Mouse (Mus musculus): ENCODE measurements around the gene Cxadr. TPM values are rescaled to one million over a fixed set of nuclear protein-coding genes. Genes with fewer than 3 reads are reported as not detected.
A peak's percentile ranks its signal among the peaks of the same experiment; 100 is the strongest.

Gene Cxadr
- polyA plus RNA-seq, 1 experiment from 2014 or later: 88.0 TPM

DNA sequence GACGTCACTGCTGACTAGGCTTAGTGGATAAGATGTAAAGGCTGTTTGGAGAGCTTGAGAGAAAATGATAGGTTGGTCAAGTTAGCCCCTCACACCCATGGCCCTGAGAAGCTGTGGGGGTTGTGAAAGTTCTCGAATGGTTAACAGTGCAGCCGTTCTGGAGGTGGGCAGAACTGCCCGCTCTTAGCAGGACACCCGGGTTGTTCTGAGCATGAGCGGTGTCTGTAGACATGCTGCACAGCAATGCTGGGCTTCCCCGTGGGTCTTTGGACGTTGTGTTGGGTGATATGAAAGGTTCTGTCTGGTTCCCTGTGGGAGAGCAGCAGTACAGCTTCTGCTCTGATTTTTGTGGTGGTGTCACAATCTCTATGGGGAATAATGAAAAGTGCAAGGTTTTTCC lies 5.3 kb downstream of the Cxadr start:
- POLR2A ChIA-PET: no interaction called here

GRCm38 (mm10) chr16:78307476-78308192 lies 6.3 kb downstream of the Cxadr start:
- POLR2A ChIA-PET: no interaction called here
- no peak for TF ChIP-seq CTCF (IDR thresholded peaks at IDR 0.05)
- ATAC-seq (no peak), DNase-seq (ENCODE audit: low read depth, low spot score) (no peak)
- CTCF ChIA-PET: no interaction called here
- in situ Hi-C loops (cut with MboI; ENCODE audit: low pct_unique_long_range_greater_than_20kb): no loop called here
- no peaks in the 10 kb centered on the region for H3K27me3 ChIP-seq

More for the DNA sequence above, 5.3 kb downstream of the Cxadr start:
- no peak for TF ChIP-seq CTCF (IDR thresholded peaks at IDR 0.05)
- CTCF ChIA-PET: interaction anchor here (1.8 kb wide), 1 partner anchor 11 kb away, joined by 7 read pairs; no protein-coding TSS in a partner anchor
- no peak for DNase-seq (ENCODE audit: low read depth, low spot score)
- in situ Hi-C loops (cut with MboI; ENCODE audit: low pct_unique_long_range_greater_than_20kb): no loop called here
- no peak for ATAC-seq
- H3K27me3 ChIP-seq: no peaks in the 10 kb centered on the region

GRCm38 (mm10) chr16:78309258-78309657 lies 8.0 kb downstream of the Cxadr start:
- DNase-seq (ENCODE audit: low read depth, low spot score) (no peak), ATAC-seq (no peak)
- ChIA-PET POLR2A (no interaction called here), CTCF (no interaction called here)
- in situ Hi-C loops (cut with MboI; ENCODE audit: low pct_unique_long_range_greater_than_20kb): no loop called here
- no peaks in the 10 kb centered on the region for H3K27me3 ChIP-seq
- TF ChIP-seq CTCF (IDR thresholded peaks at IDR 0.05): no peak

- in situ Hi-C loops (cut with MboI; ENCODE audit: low pct_unique_long_range_greater_than_20kb): no loop called here
- DNase-seq (ENCODE audit: low read depth, low spot score) (no peak), ATAC-seq (no peak)
- no peak for TF ChIP-seq CTCF (IDR thresholded peaks at IDR 0.05)
- POLR2A ChIA-PET: no interaction called here
- CTCF ChIA-PET: no interaction called here
- H3K27me3 ChIP-seq: no peaks in the 10 kb centered on the region
Measured at GRCm38 (mm10) chr16:78313135-78313887, 12.0 kb downstream of the Cxadr start.

- DNase-seq (ENCODE audit: low read depth, low spot score) (no peak), ATAC-seq (no peak)
- POLR2A ChIA-PET: no interaction called here
- H3K27me3 ChIP-seq: no peaks in the 10 kb centered on the region
- no peak for TF ChIP-seq CTCF (IDR thresholded peaks at IDR 0.05)
- in situ Hi-C loops (cut with MboI; ENCODE audit: low pct_unique_long_range_greater_than_20kb): no loop called here
- CTCF ChIA-PET: no interaction called here
Measured at GRCm38 (mm10) chr16:78314026-78314425, 12.7 kb downstream of the Cxadr start.

GRCm38 (mm10) chr16:78316849-78317248 lies 15.6 kb downstream of the Cxadr start:
- TF ChIP-seq CTCF (IDR thresholded peaks at IDR 0.05): peak; percentile 83
- CTCF ChIA-PET: interaction anchor here (1.0 to 3.7 kb wide), 13 partner anchors 11 to 116 kb away, joined by 3 to 49 read pairs (median 4); partner anchors contain the start of gene Cxadr
- no peak for DNase-seq (ENCODE audit: low read depth, low spot score)
- H3K27me3 ChIP-seq: no peaks in the 10 kb centered on the region
- ATAC-seq: peak; percentile 86
- in situ Hi-C loops (cut with MboI; ENCODE audit: low pct_unique_long_range_greater_than_20kb): loop anchor here (5.0 kb wide), 1 partner anchor 120 kb away; no protein-coding TSS in a partner anchor
- POLR2A ChIA-PET: interaction anchor here (1.2 kb wide), 1 partner anchor 15 kb away, joined by 3 read pairs; no protein-coding TSS in a partner anchor

GRCm38 (mm10) chr16:78317960-78318359 lies 16.7 kb downstream of the Cxadr start:
- no peak for DNase-seq (ENCODE audit: low read depth, low spot score)
- ATAC-seq: peak; percentile 83
- no peak for TF ChIP-seq CTCF (IDR thresholded peaks at IDR 0.05)
- H3K27me3 ChIP-seq: no peaks in the 10 kb centered on the region
- in situ Hi-C loops (cut with MboI; ENCODE audit: low pct_unique_long_range_greater_than_20kb): loop anchor here (5.0 kb wide), 1 partner anchor 121 kb away; no protein-coding TSS in a partner anchor
- ChIA-PET CTCF (interaction anchor here (1.0 to 3.7 kb wide), 8 partner anchors 12 to 120 kb away, joined by 3 to 49 read pairs (median 5); partner anchors contain the start of gene Cxadr), POLR2A (interaction anchor here (1.2 kb wide), 1 partner anchor 16 kb away, joined by 3 read pairs; no protein-coding TSS in a partner anchor)

DNA sequence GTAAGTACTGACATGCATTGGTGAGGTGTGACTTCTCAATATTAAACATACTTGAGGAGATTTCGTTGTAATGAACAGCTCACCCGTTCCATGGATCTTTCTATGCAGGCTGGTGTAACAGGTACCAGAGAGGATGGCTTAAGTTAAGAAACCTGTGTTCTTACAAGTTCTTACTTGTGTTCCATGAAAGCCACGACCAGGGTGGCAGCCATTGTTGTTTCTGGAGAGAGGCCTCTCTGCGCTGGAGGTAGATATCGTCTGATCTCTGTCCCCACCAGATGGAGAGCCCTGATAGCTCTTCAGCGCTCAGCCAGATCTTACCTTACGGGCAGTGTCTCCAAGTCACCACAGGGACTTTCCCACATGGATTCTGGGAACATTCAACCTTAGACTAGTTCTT lies 18.4 kb downstream of the Cxadr start:
- in situ Hi-C loops (cut with MboI; ENCODE audit: low pct_unique_long_range_greater_than_20kb): loop anchor here (5.0 kb wide), 1 partner anchor 122 kb away; no protein-coding TSS in a partner anchor
- CTCF ChIA-PET: interaction anchor here (1.0 to 2.1 kb wide), 3 partner anchors 11 to 121 kb away, joined by 4 to 5 read pairs (median 4); no protein-coding TSS in a partner anchor
- ATAC-seq: no peak
- POLR2A ChIA-PET: no interaction called here
- no peaks in the 10 kb centered on the region for H3K27me3 ChIP-seq
- no peak for DNase-seq (ENCODE audit: low read depth, low spot score)
- no peak for TF ChIP-seq CTCF (IDR thresholded peaks at IDR 0.05)

DNA sequence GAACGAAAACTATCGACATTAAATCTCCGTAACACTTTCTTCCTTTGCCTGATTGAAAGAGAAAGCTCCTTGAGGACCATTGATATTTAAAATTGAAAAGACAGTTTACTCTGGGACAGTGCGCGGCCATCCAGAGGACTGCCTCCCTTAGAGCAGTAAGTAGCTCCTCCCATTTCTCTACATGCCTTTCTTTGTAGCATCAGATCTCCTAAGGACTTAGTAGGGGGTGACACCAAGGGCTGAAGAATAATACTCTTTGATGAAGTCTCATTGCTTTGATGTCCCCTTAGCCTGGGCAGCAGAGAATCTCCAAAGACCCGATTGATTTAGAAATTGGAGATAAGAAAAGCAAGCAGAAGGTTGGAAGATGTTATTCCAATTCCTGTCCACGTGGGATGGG lies 20.3 kb downstream of the Cxadr start:
- no peaks in the 10 kb centered on the region for H3K27me3 ChIP-seq
- DNase-seq (ENCODE audit: low read depth, low spot score) (no peak), ATAC-seq (no peak)
- in situ Hi-C loops (cut with MboI; ENCODE audit: low pct_unique_long_range_greater_than_20kb): no loop called here
- ChIA-PET POLR2A (no interaction called here), CTCF (no interaction called here)
- no peak for TF ChIP-seq CTCF (IDR thresholded peaks at IDR 0.05)

DNA sequence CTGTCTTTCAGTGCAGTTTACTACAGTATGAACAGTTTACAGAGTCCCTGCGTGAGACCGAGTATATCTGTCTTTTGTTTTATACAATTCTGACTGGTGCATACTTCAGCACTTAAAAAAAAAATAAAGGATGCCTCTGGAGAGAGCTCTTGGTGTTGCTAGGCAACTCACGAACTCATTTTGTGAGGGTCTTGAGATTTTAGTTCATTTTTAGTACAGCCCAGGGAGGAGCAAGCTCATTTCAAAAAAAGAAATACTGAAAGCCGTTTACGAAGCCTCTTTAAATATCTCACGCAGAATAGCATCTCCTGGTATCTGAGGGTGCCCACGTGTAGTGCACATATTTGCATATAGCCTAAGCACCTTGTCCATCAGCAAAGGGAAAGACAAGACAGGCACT lies 20.9 kb downstream of the Cxadr start:
- ATAC-seq: no peak
- ChIA-PET CTCF (no interaction called here), POLR2A (interaction anchor here (0.6 kb wide), 1 partner anchor 117 kb away, joined by 4 read pairs; no protein-coding TSS in a partner anchor)
- H3K27me3 ChIP-seq: no peaks in the 10 kb centered on the region
- TF ChIP-seq CTCF (IDR thresholded peaks at IDR 0.05): no peak
- DNase-seq (ENCODE audit: low read depth, low spot score): no peak
- in situ Hi-C loops (cut with MboI; ENCODE audit: low pct_unique_long_range_greater_than_20kb): no loop called here

Measured in Patski (cell line).